Mouse (Mus musculus): Measurements from ENCODE around the gene Lime1. TPM values are rescaled to one million over a fixed set of nuclear protein-coding genes. Genes with fewer than 3 reads are reported as not detected.
A peak's percentile ranks its signal among the peaks of the same experiment; 100 is the strongest.

The Lime1 gene
- polyA plus RNA-seq, 1 experiment from 2014 or later: 18.4 TPM

- peak overlapping the region; percentile 89 for H3K4me3 ChIP-seq (ENCODE audit: low read depth, low read length)
- no peaks in the 10 kb centered on the region for H3K27me3 ChIP-seq (replicated peaks; ENCODE audit: control insufficient read depth, insufficient read depth, low read length)
- 0% methylated on average over 14 of the region's 20 CpGs for WGBS
- H3K27ac ChIP-seq (replicated peaks; ENCODE audit: low read depth, low read length): peak overlapping the region; percentile 84
- H3K9me3 ChIP-seq (ENCODE audit: control insufficient read depth, low read length): no peaks in the 10 kb centered on the region
- H3K4me2 ChIP-seq (ENCODE audit: low read depth, low read length): peak overlapping the region; percentile 76
- H3K9ac ChIP-seq (ENCODE audit: low read depth, low read length): peak overlapping the region; percentile 90
- peaks cover 22% of the 10 kb centered on the region for H3K4me1 ChIP-seq (ENCODE audit: control insufficient read depth, insufficient read depth, low read length)
- DNase-seq (ENCODE audit: low spot score) (peak; percentile 11), ATAC-seq (ENCODE audit: low read depth) (peak; percentile 9)
- H3K36me3 ChIP-seq (ENCODE audit: control insufficient read depth, insufficient read depth, low read length): peaks cover 53% of the 10 kb centered on the region
These were observed 14.2 kb upstream of the Lime1 start for GRCm38 (mm10) chr2:181365655-181366075.

- Histone ChIP-seq H3K27me3 (replicated peaks; ENCODE audit: control insufficient read depth, insufficient read depth, low read length) (no peaks in the 10 kb centered on the region), H3K9ac (ENCODE audit: low read depth, low read length) (no peak overlapping the region), H3K27ac (replicated peaks; ENCODE audit: low read depth, low read length) (no peak overlapping the region), H3K4me1 (ENCODE audit: control insufficient read depth, insufficient read depth, low read length) (peaks cover 17% of the 10 kb centered on the region), H3K4me2 (ENCODE audit: low read depth, low read length) (no peak overlapping the region), H3K36me3 (ENCODE audit: control insufficient read depth, insufficient read depth, low read length) (peaks cover 21% of the 10 kb centered on the region), H3K4me3 (ENCODE audit: low read depth, low read length) (no peak overlapping the region), H3K9me3 (ENCODE audit: control insufficient read depth, low read length) (no peaks in the 10 kb centered on the region)
- DNase-seq (ENCODE audit: low spot score): no peak
- WGBS: 97% methylated on average over 5 of the region's 5 CpGs
- no peak for ATAC-seq (ENCODE audit: low read depth)
These were observed 9.9 kb upstream of the Lime1 start for GRCm38 (mm10) chr2:181370001-181370400.

DNA sequence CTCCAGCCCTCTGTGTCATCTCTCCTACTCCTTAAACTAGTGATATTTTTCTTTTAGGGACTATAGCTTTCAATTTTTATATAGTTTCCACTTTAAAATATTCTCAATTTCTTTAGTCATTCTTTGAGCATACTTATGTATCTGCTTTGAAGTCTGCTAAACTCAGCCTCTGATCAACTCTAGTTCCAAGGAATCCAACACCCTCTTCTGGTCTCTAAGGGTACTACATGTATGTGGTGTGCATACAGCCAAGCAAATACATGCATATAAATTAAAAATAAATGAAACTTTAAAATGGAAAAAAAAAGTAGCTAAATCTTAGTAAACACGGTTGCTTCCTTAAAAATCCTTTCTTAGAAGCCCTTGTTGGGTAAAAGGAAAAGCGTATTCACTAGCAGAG, 4.1 kb upstream of the Lime1 start:
- H3K27ac ChIP-seq (replicated peaks; ENCODE audit: low read depth, low read length): no peak overlapping the region
- no peaks in the 10 kb centered on the region for H3K4me1 ChIP-seq (ENCODE audit: control insufficient read depth, insufficient read depth, low read length)
- ATAC-seq (ENCODE audit: low read depth): no peak
- no peaks in the 10 kb centered on the region for H3K9me3 ChIP-seq (ENCODE audit: control insufficient read depth, low read length)
- H3K4me2 ChIP-seq (ENCODE audit: low read depth, low read length): no peak overlapping the region
- no peak for DNase-seq (ENCODE audit: low spot score)
- WGBS: 88% methylated on average over 2 of the region's 2 CpGs
- H3K9ac ChIP-seq (ENCODE audit: low read depth, low read length): no peak overlapping the region
- no peak overlapping the region for H3K4me3 ChIP-seq (ENCODE audit: low read depth, low read length)
- peaks cover 24% of the 10 kb centered on the region for H3K36me3 ChIP-seq (ENCODE audit: control insufficient read depth, insufficient read depth, low read length)
- H3K27me3 ChIP-seq (replicated peaks; ENCODE audit: control insufficient read depth, insufficient read depth, low read length): no peaks in the 10 kb centered on the region

DNA sequence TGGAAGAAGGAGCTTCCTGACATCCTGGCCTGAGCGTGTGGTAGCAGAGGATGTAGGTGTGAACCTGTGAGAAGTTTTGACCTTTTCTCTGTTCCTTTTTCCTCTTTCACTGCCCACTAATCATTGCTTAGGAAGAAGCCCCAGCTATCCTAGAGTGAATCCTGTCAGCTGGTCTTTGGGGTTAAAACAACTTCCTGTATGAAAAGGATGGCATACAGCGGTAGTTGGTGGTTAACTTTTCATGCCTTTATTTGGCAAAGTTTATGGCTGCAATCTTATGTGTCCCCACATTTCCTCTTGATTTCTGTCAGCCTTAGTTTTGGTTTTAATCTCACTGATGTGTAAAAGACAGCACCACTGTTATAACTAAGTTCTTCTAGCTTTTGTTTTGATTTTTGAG, 2.6 kb upstream of the Lime1 start:
- Histone ChIP-seq H3K9me3 (ENCODE audit: control insufficient read depth, low read length) (no peaks in the 10 kb centered on the region), H3K36me3 (ENCODE audit: control insufficient read depth, insufficient read depth, low read length) (peaks cover 37% of the 10 kb centered on the region), H3K4me2 (ENCODE audit: low read depth, low read length) (no peak overlapping the region), H3K4me3 (ENCODE audit: low read depth, low read length) (no peak overlapping the region), H3K27me3 (replicated peaks; ENCODE audit: control insufficient read depth, insufficient read depth, low read length) (no peaks in the 10 kb centered on the region), H3K9ac (ENCODE audit: low read depth, low read length) (no peak overlapping the region), H3K4me1 (ENCODE audit: control insufficient read depth, insufficient read depth, low read length) (no peaks in the 10 kb centered on the region), H3K27ac (replicated peaks; ENCODE audit: low read depth, low read length) (no peak overlapping the region)
- WGBS: 75% methylated on average over 2 of the region's 2 CpGs
- ATAC-seq (ENCODE audit: low read depth) (no peak), DNase-seq (ENCODE audit: low spot score) (no peak)

DNA sequence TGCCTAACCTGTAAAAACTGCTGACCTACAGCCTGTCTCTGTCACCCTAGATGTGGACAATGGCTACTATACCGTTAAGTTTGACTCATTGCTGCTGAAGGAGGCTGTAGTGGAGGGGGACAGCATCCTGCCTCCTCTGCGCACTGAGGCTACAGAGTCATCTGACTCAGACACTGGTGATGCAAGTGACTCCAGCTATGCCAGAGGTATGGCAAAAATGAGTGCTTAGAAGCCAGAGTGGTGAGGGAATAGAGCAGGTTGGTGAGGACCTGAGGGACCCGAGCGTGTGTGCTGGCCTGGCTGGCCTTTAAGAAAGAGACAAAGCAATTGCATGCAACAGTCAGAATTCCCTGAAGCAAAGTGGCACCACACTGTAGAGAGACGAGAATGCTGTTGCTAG, 1.2 kb upstream of the Lime1 start:
- ATAC-seq (ENCODE audit: low read depth) (no peak), DNase-seq (ENCODE audit: low spot score) (no peak)
- Histone ChIP-seq H3K27me3 (replicated peaks; ENCODE audit: control insufficient read depth, insufficient read depth, low read length) (no peaks in the 10 kb centered on the region), H3K4me2 (ENCODE audit: low read depth, low read length) (no peak overlapping the region), H3K9me3 (ENCODE audit: control insufficient read depth, low read length) (no peaks in the 10 kb centered on the region), H3K4me1 (ENCODE audit: control insufficient read depth, insufficient read depth, low read length) (no peaks in the 10 kb centered on the region), H3K27ac (replicated peaks; ENCODE audit: low read depth, low read length) (no peak overlapping the region), H3K9ac (ENCODE audit: low read depth, low read length) (no peak overlapping the region), H3K4me3 (ENCODE audit: low read depth, low read length) (no peak overlapping the region), H3K36me3 (ENCODE audit: control insufficient read depth, insufficient read depth, low read length) (peaks cover 50% of the 10 kb centered on the region)
- 92% methylated on average over 5 of the region's 5 CpGs for WGBS

DNA sequence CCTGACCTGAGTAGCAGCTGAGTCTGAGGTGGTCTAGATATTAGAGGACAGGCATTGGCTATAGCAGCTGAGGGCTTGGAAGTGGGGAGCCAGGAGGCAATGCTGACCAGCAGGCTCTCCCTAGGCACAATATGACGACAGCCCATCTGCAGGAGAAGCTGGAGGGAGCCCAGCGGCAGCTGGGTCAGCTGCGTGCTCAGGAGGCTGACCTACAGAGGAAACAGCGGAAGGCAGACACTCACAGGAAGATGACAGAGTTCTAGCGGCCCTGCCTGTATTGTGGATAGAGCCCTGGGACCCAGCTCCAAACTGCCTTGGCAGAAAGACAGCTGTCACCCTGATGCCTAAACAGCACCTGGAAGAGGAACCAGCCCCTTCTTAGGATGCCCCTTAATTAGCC, 373 bp downstream of the Lime1 start:
- no peak overlapping the region for H3K4me3 ChIP-seq (ENCODE audit: low read depth, low read length)
- no peak for DNase-seq (ENCODE audit: low spot score)
- no peak for ATAC-seq (ENCODE audit: low read depth)
- peaks cover 64% of the 10 kb centered on the region for H3K36me3 ChIP-seq (ENCODE audit: control insufficient read depth, insufficient read depth, low read length)
- H3K4me1 ChIP-seq (ENCODE audit: control insufficient read depth, insufficient read depth, low read length): no peaks in the 10 kb centered on the region
- no peak overlapping the region for H3K4me2 ChIP-seq (ENCODE audit: low read depth, low read length)
- 85% methylated on average over 5 of the region's 5 CpGs for WGBS
- no peaks in the 10 kb centered on the region for H3K9me3 ChIP-seq (ENCODE audit: control insufficient read depth, low read length)
- no peaks in the 10 kb centered on the region for H3K27me3 ChIP-seq (replicated peaks; ENCODE audit: control insufficient read depth, insufficient read depth, low read length)
- no peak overlapping the region for H3K27ac ChIP-seq (replicated peaks; ENCODE audit: low read depth, low read length)
- no peak overlapping the region for H3K9ac ChIP-seq (ENCODE audit: low read depth, low read length)

GRCm38 (mm10) chr2:181381107-181381506, 1.2 kb downstream of the Lime1 start:
- Histone ChIP-seq H3K9me3 (ENCODE audit: control insufficient read depth, low read length) (no peaks in the 10 kb centered on the region), H3K27me3 (replicated peaks; ENCODE audit: control insufficient read depth, insufficient read depth, low read length) (no peaks in the 10 kb centered on the region), H3K36me3 (ENCODE audit: control insufficient read depth, insufficient read depth, low read length) (peaks cover 65% of the 10 kb centered on the region), H3K4me3 (ENCODE audit: low read depth, low read length) (no peak overlapping the region), H3K4me2 (ENCODE audit: low read depth, low read length) (no peak overlapping the region), H3K27ac (replicated peaks; ENCODE audit: low read depth, low read length) (no peak overlapping the region), H3K4me1 (ENCODE audit: control insufficient read depth, insufficient read depth, low read length) (no peaks in the 10 kb centered on the region), H3K9ac (ENCODE audit: low read depth, low read length) (no peak overlapping the region)
- ATAC-seq (ENCODE audit: low read depth) (no peak), DNase-seq (ENCODE audit: low spot score) (no peak)
- WGBS: 90% methylated on average over 3 of the region's 5 CpGs

- H3K27me3 ChIP-seq (replicated peaks; ENCODE audit: control insufficient read depth, insufficient read depth, low read length): no peaks in the 10 kb centered on the region
- no peak overlapping the region for H3K4me3 ChIP-seq (ENCODE audit: low read depth, low read length)
- no peaks in the 10 kb centered on the region for H3K4me1 ChIP-seq (ENCODE audit: control insufficient read depth, insufficient read depth, low read length)
- H3K9me3 ChIP-seq (ENCODE audit: control insufficient read depth, low read length): no peaks in the 10 kb centered on the region
- H3K9ac ChIP-seq (ENCODE audit: low read depth, low read length): no peak overlapping the region
- 92% methylated on average over 6 of the region's 6 CpGs for WGBS
- no peak overlapping the region for H3K4me2 ChIP-seq (ENCODE audit: low read depth, low read length)
- ATAC-seq (ENCODE audit: low read depth) (no peak), DNase-seq (ENCODE audit: low spot score) (no peak)
- H3K36me3 ChIP-seq (ENCODE audit: control insufficient read depth, insufficient read depth, low read length): peaks cover 65% of the 10 kb centered on the region
- no peak overlapping the region for H3K27ac ChIP-seq (replicated peaks; ENCODE audit: low read depth, low read length)
These were observed 1.9 kb downstream of the Lime1 start for GRCm38 (mm10) chr2:181381631-181382306.

DNA sequence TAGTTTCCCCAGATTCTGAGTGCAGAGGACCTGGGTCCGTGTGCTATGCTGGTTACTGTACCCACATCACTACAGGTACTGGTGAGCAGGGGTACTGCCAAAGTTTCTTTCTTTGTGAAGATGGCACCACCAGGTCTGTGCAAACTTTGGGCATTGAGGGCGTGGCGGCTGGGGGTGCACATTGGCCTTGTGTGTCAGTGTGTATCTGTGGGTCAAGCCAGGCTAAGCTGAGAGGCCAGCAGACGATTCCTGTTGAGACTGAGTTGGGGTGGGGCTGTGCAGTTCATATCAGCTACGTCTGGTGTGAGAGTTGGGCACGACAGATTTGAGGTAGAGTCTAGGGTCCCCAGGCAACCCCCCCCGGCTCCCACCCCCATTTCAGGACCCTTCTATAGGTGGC, 4.6 kb downstream of the Lime1 start:
- WGBS: 80% methylated on average over 7 of the region's 7 CpGs
- Histone ChIP-seq H3K27me3 (replicated peaks; ENCODE audit: control insufficient read depth, insufficient read depth, low read length) (no peaks in the 10 kb centered on the region), H3K4me2 (ENCODE audit: low read depth, low read length) (no peak overlapping the region), H3K9ac (ENCODE audit: low read depth, low read length) (no peak overlapping the region), H3K27ac (replicated peaks; ENCODE audit: low read depth, low read length) (no peak overlapping the region), H3K9me3 (ENCODE audit: control insufficient read depth, low read length) (no peaks in the 10 kb centered on the region), H3K36me3 (ENCODE audit: control insufficient read depth, insufficient read depth, low read length) (peaks cover 53% of the 10 kb centered on the region), H3K4me1 (ENCODE audit: control insufficient read depth, insufficient read depth, low read length) (no peaks in the 10 kb centered on the region), H3K4me3 (ENCODE audit: low read depth, low read length) (no peak overlapping the region)
- ATAC-seq (ENCODE audit: low read depth) (0 out of 2 replicates have a peak, but pooled peaks have one; percentile 7), DNase-seq (ENCODE audit: low spot score) (no peak)

Measured in embryonic facial prominence, embryonic 14.5 days (tissue).